Mouse (Mus musculus) cerebellum, adult (tissue): ENCODE data around the gene Vmn1r188.
A peak's percentile ranks its signal among the peaks of the same experiment; 100 is the strongest.
"Not testable (repeated sequence)": the region's sequence is repeated elsewhere in the genome, so short reads cannot be mapped to it uniquely, and the experiment has no call there.

Source experiments
- ATAC-seq: cut with Nextera tagmentation; 2 replicates; pipeline ENCODE4 v1.9.2; 2017; ENCODE audit warnings: mild to moderate bottlenecking, moderate library complexity, mixed read lengths; ENCODE audit not compliant: insufficient number of reproducible peaks, low FRiP score, low TSS enrichment

The Vmn1r188 gene

DNA sequence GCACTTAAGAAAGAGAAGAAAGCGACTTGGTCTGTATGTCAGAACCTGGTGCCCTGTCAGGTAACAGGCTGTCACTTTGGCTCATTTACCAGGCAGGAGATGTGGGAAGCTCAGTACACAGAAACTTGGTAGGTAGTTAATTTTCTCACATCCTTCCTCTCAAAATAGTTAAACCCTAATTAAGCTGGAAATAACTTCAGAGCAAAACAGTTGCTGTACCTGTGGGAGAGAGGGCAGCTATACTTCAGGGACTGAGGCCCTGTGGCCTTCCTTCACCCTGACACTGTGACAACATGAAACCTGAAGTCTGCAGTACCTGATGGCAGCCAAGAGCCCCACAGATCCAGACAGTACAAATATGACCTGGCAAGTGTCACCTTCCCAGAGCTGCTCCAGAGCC, at the start of gene Vmn1r188:
TSS of gene Vmn1r188 (plus strand) at position 301 of the 400 bp plus-strand sequence.
- not testable (repeated sequence) for ATAC-seq

GRCm38 (mm10) chr13:22034443-22035266, 49.6 kb upstream of the Vmn1r188 start:
- ATAC-seq, result no peak

GRCm38 (mm10) chr13:22035267-22036148, 48.7 kb upstream of the Vmn1r188 start, which contains the start of the genes Hist1h2ah and Hist1h2bk:
TSS of gene Hist1h2ah (minus strand) at chr13:22035568.
TSS of gene Hist1h2bk (plus strand) at chr13:22035870.
- peak; percentile 100 for ATAC-seq

GRCm38 (mm10) chr13:22036149-22036956, 47.9 kb upstream of the Vmn1r188 start:
- ATAC-seq, result no peak

- no peak for ATAC-seq
Measured at GRCm38 (mm10) chr13:22036986-22037385, 47.3 kb upstream of the Vmn1r188 start.

DNA sequence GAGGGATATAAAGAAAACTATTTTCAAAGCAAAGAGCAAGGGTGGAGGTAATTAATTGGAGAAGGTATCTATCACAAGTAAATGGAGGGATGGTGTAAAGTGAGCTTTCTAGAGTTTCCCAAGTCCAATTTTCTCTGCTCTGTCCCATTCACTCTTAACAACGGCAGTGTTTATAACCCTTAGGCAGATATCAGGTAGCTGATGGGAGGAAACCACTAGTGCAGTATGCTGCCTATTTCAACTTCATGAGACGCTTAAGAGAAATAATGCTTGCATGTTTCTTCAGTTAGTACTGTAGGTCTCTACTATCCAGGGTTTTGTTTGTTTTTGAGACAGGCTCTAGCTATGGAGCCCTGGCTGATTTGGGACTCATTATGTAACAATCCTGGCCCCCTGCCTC, 46.8 kb upstream of the Vmn1r188 start:
- no peak for ATAC-seq

- ATAC-seq, result no peak
Measured at GRCm38 (mm10) chr13:22039364-22039763, 44.9 kb upstream of the Vmn1r188 start.

DNA sequence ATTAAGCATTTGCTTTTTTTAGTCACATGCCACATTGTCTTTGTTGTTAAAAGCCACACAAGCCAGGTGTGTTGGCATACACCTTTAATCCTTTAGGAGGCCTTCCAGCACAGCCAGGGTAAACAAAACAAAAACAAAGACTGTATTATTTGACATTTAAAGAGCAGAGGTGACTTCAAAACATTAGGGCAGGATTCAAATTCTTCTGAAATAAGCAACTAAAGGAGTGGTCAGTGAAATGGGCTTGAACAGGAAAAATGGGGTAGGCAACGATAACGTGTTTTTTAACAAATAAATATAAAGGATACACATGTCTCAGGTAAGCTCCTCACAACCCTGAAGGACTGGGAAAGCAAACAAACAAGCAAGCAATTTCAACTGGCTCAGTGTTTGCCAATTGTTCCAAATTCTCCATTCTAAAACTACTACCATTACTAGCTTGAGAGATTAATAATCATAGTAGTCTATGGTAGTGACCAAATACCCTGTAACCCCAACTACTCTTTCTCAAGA, 44.2 kb upstream of the Vmn1r188 start:
- no peak for ATAC-seq

- no peak for ATAC-seq
Measured at GRCm38 (mm10) chr13:22040464-22041141, 43.6 kb upstream of the Vmn1r188 start.

- ATAC-seq, result peak; percentile 65
Measured at GRCm38 (mm10) chr13:22041142-22041536, 43.1 kb upstream of the Vmn1r188 start, which contains the start of gene Hist1h4i. TSS of gene Hist1h4i (minus strand) at chr13:22041362.

DNA sequence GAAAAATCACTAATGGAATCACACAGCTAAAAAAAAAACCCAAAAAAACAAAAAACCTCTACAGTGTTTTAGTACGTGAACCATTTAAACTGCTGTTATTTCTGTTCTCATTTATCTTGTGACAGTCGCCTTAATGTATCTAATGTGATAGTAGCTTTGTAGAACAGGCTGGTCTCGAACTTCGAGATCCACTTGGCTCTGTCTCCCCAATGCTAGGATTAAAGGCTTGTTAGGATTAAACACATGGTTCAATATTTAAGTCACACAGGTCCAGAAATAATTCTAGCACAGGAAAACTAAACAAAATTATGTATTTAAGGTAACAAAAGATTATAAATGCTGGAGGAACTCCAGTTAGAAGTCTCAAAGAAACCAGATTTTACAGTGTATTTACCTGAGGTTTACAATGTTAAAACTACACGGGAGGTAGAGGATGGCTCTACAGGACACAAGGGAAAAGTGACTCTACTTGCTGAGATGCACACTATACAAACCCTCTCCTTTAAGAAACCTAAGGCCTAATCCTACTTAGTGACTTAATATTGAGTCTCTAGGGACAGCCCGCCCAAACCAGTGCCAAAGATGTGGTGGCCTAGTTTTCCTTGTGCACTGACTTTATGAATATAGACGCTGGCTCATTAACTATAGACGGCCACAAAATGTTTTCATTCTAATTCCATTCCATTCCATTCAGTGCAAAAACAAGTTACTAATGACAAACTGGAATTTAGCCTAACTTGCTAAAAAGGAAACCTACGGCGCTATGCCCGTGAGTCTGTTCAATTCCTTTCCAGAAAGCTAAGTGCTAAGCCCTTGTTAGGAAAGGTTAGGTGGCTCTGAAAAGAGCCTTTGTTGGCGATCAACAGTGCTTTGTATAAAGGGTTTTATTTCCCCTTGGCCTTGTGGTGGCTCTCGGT, 42.3 kb upstream of the Vmn1r188 start:
- ATAC-seq, result no peak

DNA sequence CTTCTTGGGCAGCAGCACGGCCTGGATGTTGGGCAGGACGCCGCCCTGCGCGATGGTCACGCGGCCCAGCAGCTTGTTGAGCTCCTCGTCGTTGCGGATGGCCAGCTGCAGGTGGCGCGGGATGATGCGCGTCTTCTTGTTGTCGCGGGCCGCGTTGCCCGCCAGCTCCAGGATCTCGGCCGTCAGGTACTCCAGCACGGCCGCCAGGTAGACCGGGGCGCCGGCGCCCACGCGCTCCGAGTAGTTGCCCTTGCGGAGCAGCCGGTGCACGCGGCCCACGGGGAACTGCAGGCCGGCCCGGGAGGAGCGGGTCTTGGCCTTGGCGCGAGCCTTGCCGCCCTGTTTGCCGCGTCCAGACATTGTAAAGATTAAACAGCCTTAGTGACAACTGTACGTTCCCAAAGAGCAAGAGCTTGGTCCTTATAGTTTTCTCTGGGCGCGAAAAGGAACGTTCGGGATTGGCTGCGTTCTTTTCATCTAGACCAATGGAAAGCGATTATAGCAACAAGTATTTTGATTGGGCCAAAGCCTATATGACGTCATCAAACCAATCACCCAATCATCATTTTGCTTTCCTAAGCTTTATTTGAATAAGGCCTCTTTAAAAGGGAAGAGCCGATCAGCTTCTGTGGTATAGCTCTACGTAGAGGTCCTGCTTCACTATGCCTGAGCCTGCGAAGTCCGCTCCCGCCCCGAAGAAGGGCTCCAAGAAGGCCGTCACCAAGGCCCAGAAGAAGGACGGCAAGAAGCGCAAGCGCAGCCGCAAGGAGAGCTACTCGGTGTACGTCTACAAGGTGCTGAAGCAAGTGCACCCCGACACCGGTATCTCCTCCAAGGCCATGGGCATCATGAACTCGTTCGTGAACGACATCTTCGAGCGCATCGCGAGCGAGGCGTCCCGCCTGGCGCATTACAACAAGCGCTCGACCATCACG, 41.4 kb upstream of the Vmn1r188 start, which contains the start of the genes Hist1h2ag and Hist1h2bj:
TSS of gene Hist1h2ag (minus strand) at position 377 of the 935 bp plus-strand sequence.
TSS of gene Hist1h2bj (plus strand) at position 647 of the 935 bp plus-strand sequence.
- peak; percentile 95 for ATAC-seq

GRCm38 (mm10) chr13:22043503-22044431, 40.5 kb upstream of the Vmn1r188 start:
- ATAC-seq, result no peak

GRCm38 (mm10) chr13:22044432-22045155, 39.6 kb upstream of the Vmn1r188 start:
- no peak for ATAC-seq

DNA sequence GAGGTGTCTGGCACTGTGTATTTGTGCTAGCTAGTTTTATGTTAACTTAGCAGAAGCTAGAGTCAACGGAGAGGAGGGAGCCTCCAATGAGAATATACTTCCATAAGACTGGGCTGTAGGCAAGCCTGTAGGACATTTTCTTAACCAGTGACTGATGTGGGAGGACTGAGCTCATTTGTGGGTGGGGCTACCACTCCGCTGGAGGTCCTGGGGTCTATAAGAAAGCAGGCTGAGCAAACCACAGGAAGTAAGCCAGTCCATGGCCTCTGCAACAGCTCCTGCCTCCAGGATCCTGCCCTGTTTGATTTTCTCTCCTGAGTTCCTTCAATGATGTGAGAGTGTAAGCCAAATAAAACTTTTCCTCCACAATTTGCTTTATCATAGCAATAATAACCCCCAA, 38.9 kb upstream of the Vmn1r188 start:
- ATAC-seq, result no peak
